Mouse (Mus musculus): ENCODE results near the gene Pld5. TPM values are rescaled to one million over a fixed set of nuclear protein-coding genes. Genes with fewer than 3 reads are reported as not detected.

Pld5 gene
- total RNA-seq (2021), result 1 to 10 TPM; 1.2 to 1.4 TPM

- peak in 1 of 2 experiments; percentile 5 for DNase-seq
These were observed at the start of gene Pld5 for GRCm38 (mm10) chr1:176274667-176275610. Pld5 (minus strand) TSS chr1:176275312.

GRCm38 (mm10) chr1:176315063-176315462 lies 40.0 kb upstream of the Pld5 start:
- DNase-seq, result no peak

- DNase-seq, result no peak
These were observed 35.1 kb upstream of the Pld5 start for GRCm38 (mm10) chr1:176310174-176310573.

DNA sequence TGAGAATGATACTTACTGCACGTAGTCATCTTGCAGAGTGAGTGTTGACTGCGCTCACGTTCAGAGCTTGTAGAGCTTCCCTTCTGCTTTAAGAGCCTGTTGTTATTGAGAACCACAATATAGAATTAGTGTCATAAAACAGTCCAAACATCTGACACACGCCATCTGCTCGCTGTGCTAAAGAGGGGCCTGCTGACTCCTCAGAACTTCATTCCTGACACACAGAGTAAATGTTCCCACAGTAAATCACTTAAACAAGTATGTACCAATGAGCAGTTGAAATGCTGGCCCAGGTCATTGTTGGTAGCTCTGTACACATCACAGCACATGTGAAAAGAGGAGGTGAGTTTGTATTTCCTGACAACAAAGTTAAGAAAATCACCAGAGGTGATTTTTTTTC lies 14.3 kb upstream of the Pld5 start:
- DNase-seq, result no peak

GRCm38 (mm10) chr1:176275611-176275980 lies 484 bp upstream of the Pld5 start:
- no peak for DNase-seq

DNA sequence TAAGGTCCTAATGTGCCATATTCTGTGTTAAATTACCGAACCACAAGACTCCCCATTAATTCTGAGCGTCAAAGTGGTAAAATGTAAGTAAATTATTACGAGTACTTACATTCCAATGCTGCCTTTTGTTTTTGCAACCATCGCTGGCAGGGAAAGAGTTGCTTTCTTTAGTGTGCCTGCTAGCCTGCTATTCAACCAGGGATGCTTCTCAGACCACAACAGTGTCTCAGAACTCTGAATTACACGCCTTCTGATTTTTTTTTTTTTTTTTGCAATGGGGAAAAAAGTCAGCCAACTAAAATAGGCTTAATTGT lies 26.4 kb downstream of the Pld5 start:
- no peak for DNase-seq

DNA sequence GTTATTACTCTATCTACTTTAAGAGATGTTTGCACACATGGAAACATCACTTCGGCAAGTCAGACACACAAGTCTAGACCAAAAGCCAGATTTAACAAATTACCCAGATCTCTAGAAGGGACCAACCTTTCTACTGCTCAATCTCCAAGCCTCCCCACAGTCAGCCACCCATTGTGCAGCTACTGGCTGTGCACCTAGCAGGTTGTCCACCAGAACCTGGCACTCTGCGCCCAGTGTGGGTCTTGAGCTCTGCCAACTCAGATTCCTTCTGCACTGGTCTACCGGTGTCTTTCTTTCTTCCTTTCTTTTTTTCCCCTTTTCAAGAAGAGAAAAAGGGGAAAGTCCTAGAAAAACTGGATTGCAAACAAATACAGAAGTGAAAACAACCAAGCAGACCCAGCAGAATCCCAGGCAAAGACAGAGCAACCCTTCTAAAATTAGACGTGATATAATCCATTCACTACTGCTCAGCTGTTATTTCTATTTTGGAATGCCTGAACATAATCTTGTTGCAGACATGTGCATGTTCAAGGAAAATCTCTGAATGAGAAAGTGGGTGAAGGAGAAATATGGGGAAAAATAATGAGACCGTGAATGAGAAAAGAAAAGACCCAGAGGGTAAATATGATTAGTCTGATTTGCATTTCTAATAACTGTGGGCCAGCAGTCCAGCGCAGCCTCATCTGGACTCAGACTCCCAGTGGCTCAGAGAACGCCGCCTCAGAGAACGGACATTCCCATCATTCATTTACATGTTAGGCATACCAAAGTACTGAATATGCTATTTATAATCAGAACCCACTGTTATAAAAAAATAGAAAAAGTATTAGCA lies 27.0 kb downstream of the Pld5 start:
- DNase-seq, result no peak

GRCm38 (mm10) chr1:176239199-176239598 lies 35.9 kb downstream of the Pld5 start:
- no peak for DNase-seq

DNA sequence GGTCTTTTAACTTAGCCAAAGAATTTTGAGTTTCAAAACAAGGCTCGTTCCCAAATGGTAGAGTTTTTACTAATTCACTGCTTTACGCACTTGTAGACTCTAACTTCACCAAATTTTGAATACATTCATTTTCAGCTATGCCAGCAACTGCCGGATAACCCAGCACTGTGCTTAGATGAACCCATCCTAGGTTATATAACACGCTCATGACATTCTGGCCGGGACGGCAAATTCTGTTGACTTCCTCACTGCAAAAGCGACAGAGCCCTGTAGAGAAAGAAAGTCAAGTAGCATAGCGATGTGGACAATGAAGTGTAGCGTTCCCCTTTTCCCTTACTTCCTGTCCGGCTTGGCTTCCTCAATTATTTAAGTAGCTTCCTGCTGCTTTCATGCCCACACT lies 51.3 kb downstream of the Pld5 start:
- no peak for DNase-seq

GRCm38 (mm10) chr1:176223196-176223595 lies 51.9 kb downstream of the Pld5 start:
- peak; percentile 56 to 68 for DNase-seq

DNA sequence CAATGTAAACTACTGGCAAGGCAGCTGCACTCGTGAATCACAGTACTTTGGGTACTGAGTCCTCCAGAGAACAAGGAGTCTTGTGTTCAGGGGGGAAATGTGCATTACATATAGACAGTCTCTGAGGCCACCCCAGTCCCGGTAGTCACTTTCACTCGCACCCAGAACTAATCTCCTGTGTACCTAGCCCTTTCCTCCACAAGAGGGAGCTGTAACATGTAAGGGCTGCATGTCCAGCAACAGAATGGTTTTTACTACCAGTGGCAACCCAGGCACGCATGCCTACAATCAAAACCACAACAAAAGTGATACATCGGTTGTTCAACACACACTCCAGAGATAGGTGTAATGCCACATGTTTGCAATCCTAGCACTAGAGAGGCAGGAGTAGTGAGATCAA lies 56.9 kb downstream of the Pld5 start:
- no peak for DNase-seq

DNA sequence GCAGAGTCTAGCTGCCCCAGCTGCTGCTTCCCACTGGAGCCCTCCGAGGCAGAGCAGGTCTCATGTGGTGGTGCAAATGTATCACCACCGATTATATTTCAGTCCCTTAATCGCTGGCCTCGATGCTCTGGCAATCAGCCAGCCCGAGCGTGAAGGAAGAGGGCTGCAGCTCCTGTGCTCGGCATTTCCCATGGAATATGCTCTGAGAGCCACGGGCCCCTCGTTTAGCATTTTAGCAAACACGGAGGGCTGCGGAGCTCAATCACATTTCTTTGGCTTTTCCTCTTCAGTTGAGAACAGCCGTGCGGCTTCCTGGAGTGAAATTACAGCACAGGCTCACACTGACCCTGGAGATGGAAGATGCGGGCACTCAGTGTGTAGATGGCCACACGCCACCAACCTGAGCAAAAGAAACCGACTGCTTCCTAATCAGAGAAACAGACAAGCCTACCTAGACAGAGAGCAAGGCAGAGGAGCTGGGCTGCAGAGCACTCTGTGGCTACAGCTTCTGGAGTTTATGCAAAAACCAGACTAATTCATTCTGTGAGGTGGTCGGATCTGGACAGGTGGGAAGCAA lies 61.4 kb downstream of the Pld5 start:
- peak; percentile 4 to 6 for DNase-seq

DNA sequence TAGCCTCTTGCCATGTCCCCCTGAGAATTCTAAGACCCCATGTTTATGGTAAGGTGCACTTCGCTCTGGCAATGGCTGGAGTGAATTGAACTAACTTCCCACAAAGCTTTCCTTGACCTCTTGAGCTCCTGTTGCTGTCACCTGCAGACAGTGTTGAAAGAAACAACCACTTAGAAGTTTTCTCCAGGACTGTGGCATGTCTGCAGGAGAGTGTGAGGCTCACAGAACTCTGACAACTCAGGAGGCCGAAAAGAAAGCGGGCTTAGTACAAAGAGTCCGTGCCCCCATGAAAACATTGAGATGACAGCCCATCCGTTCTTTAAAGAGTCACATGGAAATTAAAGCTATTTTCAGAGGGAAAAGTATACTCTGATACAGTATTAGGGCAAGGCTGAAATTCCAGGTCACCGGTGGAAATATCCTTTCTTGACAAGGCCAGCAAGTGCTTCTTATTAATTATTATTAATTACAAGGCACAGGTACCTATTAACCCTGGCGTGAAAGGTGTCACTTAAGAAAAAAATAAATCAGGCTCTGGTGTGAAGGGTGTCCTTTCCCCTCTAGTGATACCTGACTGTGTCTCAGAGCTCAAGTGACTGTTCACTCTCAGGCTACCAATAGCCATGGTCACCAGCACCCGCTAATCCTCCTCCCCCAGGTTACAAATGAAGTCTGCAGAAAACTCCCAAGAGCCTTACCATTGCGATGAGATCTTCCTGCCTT lies 62.0 kb downstream of the Pld5 start:
- no peak for DNase-seq

GRCm38 (mm10) chr1:176210803-176211202 lies 64.3 kb downstream of the Pld5 start:
- DNase-seq, result no peak

DNA sequence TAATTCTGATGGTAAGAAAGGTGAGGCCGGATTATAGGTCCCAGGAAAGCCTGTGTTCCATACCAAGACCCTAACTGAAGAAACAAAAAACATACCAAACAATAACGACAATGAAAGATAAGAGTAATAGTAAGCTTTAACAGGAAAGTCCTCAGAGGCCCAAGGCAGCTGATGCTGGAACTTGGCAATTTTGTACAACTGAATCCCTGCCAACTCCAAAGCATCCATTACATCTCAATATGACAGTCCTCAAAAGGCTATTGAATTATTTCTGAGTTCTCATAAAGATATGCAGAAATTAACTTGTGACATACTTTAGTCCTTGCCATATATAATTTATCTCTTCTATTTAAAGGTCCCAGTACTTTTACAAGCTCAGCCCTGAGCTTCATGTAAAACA lies 67.1 kb downstream of the Pld5 start:
- DNase-seq, result no peak

GRCm38 (mm10) chr1:176202360-176202759 lies 72.8 kb downstream of the Pld5 start:
- no peak for DNase-seq

DNA sequence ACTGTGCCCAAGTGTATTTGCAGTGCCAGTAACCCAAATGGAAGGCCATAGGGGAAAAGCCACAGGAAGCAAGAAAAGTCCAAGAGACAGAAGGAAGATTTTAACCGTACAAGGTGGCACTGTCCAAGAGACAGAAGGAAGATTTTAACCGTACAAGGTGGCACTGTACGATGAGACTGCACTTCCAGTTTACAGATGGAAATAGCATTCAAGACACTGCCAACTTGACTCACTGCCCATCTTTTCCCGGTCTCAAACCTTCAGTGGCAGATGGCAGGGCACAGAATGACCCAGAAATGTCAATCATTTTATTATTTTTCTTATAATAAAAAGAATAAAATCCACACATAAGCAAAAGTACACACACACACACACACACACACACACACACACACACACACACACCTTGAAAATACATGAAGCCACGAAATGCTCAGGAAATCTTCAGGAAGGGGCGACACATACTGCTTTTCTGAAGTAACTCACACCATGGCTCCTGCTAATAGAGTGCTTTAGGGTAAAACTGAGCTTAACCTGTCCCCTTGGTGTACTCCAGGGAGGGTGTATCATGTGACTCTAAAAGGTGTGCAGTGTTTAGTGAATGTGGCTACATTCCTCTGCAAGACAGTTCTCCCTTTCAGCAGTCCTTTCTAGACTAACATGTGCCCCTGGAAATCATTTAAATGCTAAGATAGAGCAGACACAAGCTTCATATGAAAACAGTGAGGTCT lies 77.9 kb downstream of the Pld5 start:
- DNase-seq, result no peak

DNA sequence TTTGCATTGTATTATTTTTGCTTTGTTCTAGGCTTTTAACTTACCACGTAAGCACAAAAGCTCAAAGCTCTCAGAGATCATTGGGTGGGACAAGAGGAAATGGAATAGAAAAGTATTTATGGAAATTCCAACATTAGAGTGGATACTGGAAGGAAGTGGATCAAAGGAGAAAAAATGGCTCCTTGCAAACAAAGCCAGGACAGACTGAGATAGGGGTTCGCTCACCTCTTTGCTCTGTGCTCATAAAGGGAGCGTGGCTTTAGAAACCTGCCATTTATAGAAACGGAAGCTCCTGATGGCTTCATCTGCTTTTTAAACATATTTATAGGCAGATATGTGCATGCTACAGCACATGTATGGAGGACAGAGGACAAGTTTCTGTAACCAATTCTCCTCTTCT lies 78.8 kb downstream of the Pld5 start:
- DNase-seq, result no peak

DNA sequence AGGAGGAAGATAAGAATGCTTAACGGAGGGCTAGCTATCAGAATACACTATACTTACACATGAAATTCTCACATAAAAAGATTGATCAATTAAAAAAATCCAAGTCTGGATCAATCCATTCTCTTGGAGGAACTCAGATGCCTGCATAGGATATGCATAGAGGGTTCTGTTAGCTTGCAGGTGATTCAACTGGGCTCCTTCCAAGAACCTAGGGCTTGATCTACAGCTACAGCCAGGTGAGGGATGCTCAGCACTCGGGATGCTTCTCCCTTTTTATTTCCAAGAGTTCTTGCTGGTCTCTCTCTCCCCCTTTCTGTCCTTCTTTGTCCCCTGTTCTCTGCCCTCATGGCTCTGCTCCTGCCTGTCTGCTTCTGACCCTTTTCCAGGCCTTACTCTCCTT lies 80.4 kb downstream of the Pld5 start:
- no peak for DNase-seq

- DNase-seq, result no peak
These were observed 91.1 kb downstream of the Pld5 start for GRCm38 (mm10) chr1:176183991-176184390.

DNA sequence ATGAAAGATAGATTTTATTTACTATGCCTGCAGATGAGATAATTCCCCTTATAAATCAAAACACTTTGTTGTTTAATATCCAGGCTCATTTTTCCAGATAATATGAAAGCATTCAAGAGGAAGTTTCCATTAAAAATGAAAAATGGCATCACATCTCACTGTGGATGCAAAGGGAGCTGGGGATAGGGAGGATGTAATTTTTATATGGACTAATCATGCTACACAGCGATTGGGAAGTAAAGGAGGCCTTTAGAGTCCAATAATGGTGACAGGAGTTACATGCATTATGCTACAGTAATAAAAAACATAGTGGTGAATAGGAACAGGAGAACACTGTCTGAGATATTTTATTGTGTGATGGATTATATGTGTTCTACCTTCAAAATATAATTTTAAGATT lies 100.1 kb downstream of the Pld5 start:
- no peak for DNase-seq

DNA sequence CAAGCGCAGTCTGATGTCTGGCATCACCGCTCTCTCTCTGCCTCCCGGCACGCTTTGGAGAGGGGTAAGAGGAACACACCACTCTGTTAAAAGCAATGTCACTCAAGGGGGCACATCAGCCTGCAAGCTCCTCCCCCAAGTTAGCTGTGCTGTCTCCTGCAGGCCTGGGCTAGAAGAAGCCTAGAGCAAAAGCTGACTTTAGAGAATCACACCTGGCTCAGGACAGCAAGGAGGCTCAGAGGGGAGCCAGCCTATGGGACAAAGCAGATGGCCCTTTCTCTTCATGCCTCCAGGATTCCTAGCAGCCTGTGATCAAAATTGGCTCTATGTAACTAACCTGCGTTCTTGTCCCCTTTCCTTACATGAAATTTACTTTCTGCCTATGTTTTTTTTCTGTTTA lies 107.3 kb downstream of the Pld5 start:
- DNase-seq, result no peak
